Mouse (Mus musculus) midbrain, postnatal 0 days (tissue): Measurements from ENCODE around the gene 1600002K03Rik. TPM values are rescaled to one million over a fixed set of nuclear protein-coding genes. Genes with fewer than 3 reads are reported as not detected.
A peak's percentile ranks its signal among the peaks of the same experiment; 100 is the strongest.

ENCODE experiments used
- ATAC-seq: fragments of 200-750 bp; cut with Nextera tagmentation; 2 replicates; pipeline ENCODE4 v1.8.0; 2017; ENCODE audit warnings: moderate number of reproducible peaks, mild to moderate bottlenecking, moderate TSS enrichment, moderate library complexity; ENCODE audit not compliant: low FRiP score
- DNase-seq: peaks from one replicate; pipeline ENCODE4 v3.0.0-alpha.2; 2015; ENCODE audit warnings: low spot score
- H3K27ac ChIP-seq: fragments of 300-500 bp; sonication (generic); 2 replicates; pipeline ENCODE4 v1.5.1; 2014; ENCODE audit warnings: low read depth, mild to moderate bottlenecking, low read length, mixed read lengths
- H3K27me3 ChIP-seq: fragments of 300-500 bp; sonication (generic); 2 replicates; pipeline ENCODE4 v1.6.1; 2014; ENCODE audit warnings: low read length, control low read depth, mixed read lengths; ENCODE audit not compliant: insufficient read depth
- H3K36me3 ChIP-seq: fragments of 300-500 bp; sonication (generic); 2 replicates; pipeline ENCODE4 v1.6.1; 2014; ENCODE audit warnings: low read length, control low read depth, mixed read lengths; ENCODE audit not compliant: insufficient read depth
- H3K4me1 ChIP-seq: fragments of 300-500 bp; sonication (generic); 2 replicates; pipeline ENCODE4 v1.6.1; 2014; ENCODE audit warnings: mild to moderate bottlenecking, control low read depth, antibody characterized with exemption, low read length, mixed read lengths; ENCODE audit not compliant: insufficient read depth
- H3K4me2 ChIP-seq: fragments of 300-500 bp; sonication (generic); 2 replicates; pipeline ENCODE4 v1.6.1; 2014; ENCODE audit warnings: low read depth, mild to moderate bottlenecking, low read length, mixed read lengths; ENCODE audit not compliant: poor library complexity, severe bottlenecking
- H3K4me3 ChIP-seq: fragments of 300-500 bp; sonication (generic); 2 replicates; pipeline ENCODE4 v1.5.1; 2014; ENCODE audit warnings: low read depth, mild to moderate bottlenecking, low read length, moderate library complexity
- H3K9ac ChIP-seq: fragments of 300-500 bp; sonication (generic); replicated peaks from 2 replicates; pipeline ENCODE4 v1.6.1; 2014; ENCODE audit warnings: mild to moderate bottlenecking, low read length, moderate library complexity, mixed read lengths; ENCODE audit not compliant: poor library complexity, severe bottlenecking
- H3K9me3 ChIP-seq: fragments of 300-500 bp; sonication (generic); 2 replicates; pipeline ENCODE4 v1.6.1; 2016; ENCODE audit warnings: low read length, control low read depth
- CTCF ChIP-seq: IDR thresholded peaks from 2 replicates; pipeline ENCODE4 v1.5.1; 2016; ENCODE audit warnings: antibody characterized with exemption, mild to moderate bottlenecking
- WGBS: fragments of 180-500 bp; shearing (Covaris S2); extraction: QIAGEN DNeasy Blood & Tissue Kit; methylation state at CpG from one replicate; pipeline ENCODE4 v1.1.7; 2014; 5-methylcytosine and 5-hydroxymethylcytosine counted together
- polyA plus RNA-seq: library from polyadenylated mRNA; unstranded; fragments of >200 nt; fragmentation: Nextera tagmentation; extraction: Ambion mirVana; gene quantifications from 2 replicates; pipeline ENCODE4 v1.2.1, GENCODE M21; 2015
- total RNA-seq: library from RNA; depleted of rRNA; stranded (reverse); fragments of >200 nt; gene quantifications from 2 replicates; pipeline ENCODE4 v1.2.3, GENCODE M21; 2014

1600002K03Rik gene
- total and polyA plus RNA-seq, 2 experiments from 2014 or later: 2.8 to 4.1 TPM

- H3K9ac ChIP-seq: no peak overlapping the region
- DNase-seq (peak; percentile 69), ATAC-seq (no peak; the same call in 1 of the 2 replicates)
- no peak overlapping the region for H3K4me3 ChIP-seq
- H3K27me3 ChIP-seq: no peaks in the 10 kb centered on the region
- no peaks in the 10 kb centered on the region for H3K9me3 ChIP-seq
- peaks cover 9% of the 10 kb centered on the region; the same call in 1 of the 2 replicates for H3K4me1 ChIP-seq
- H3K36me3 ChIP-seq: peaks cover 11% of the 10 kb centered on the region
- 20% methylated on average over 4 of the region's 4 CpGs for WGBS
- H3K27ac ChIP-seq: no peak overlapping the region
- TF ChIP-seq CTCF: peak; percentile 77
- no peak overlapping the region for H3K4me2 ChIP-seq
Observed at GRCm38 (mm10) chr10:80175536-80176269, 3.0 kb downstream of the 1600002K03Rik start.

GRCm38 (mm10) chr10:80176270-80176834 is 3.6 kb downstream of the 1600002K03Rik start:
- H3K9me3 ChIP-seq: no peaks in the 10 kb centered on the region
- H3K9ac ChIP-seq: no peak overlapping the region
- peaks cover 15% of the 10 kb centered on the region; the same call in 1 of the 2 replicates for H3K4me1 ChIP-seq
- no peak for TF ChIP-seq CTCF
- no peaks in the 10 kb centered on the region for H3K27me3 ChIP-seq
- ATAC-seq (no peak), DNase-seq (no peak)
- H3K4me3 ChIP-seq: no peak overlapping the region
- H3K4me2 ChIP-seq: no peak overlapping the region
- peaks cover 7% of the 10 kb centered on the region; the same call in 1 of the 2 replicates for H3K36me3 ChIP-seq
- WGBS: 72% methylated on average over 5 of the region's 5 CpGs
- H3K27ac ChIP-seq: no peak overlapping the region

GRCm38 (mm10) chr10:80177441-80178279 is 4.9 kb downstream of the 1600002K03Rik start:
- Histone ChIP-seq H3K36me3 (no peaks in the 10 kb centered on the region), H3K27me3 (no peaks in the 10 kb centered on the region), H3K4me2 (no peak overlapping the region), H3K9me3 (no peaks in the 10 kb centered on the region), H3K4me1 (peaks cover 22% of the 10 kb centered on the region; the same call in 1 of the 2 replicates), H3K9ac (no peak overlapping the region), H3K4me3 (no peak overlapping the region), H3K27ac (no peak overlapping the region)
- DNase-seq (no peak), ATAC-seq (no peak)
- no peak for TF ChIP-seq CTCF
- 41% methylated on average over 7 of the region's 7 CpGs for WGBS

- ATAC-seq (peak; percentile 45), DNase-seq (peak; percentile 70)
- Histone ChIP-seq H3K9me3 (no peaks in the 10 kb centered on the region), H3K4me1 (peaks cover 18% of the 10 kb centered on the region; the same call in 1 of the 2 replicates), H3K4me2 (peak within 1 kb of the TSS; percentile 86), H3K36me3 (no peaks in the 10 kb centered on the region), H3K9ac (peak within 1 kb of the TSS; percentile 81), H3K27me3 (no peaks in the 10 kb centered on the region), H3K4me3 (peak within 1 kb of the TSS; percentile 68), H3K27ac (peak within 1 kb of the TSS; percentile 67)
- peak; percentile 13; the same call in 1 of the 2 replicates for TF ChIP-seq CTCF
- WGBS: 1% methylated on average over 55 of the region's 106 CpGs
Observed at GRCm38 (mm10) chr10:80179068-80180051, 6.6 kb downstream of the 1600002K03Rik start, which contains the start of gene Efna2. Efna2 (plus strand) TSS chr10:80179482.

GRCm38 (mm10) chr10:80180288-80180687 is 7.5 kb downstream of the 1600002K03Rik start:
- 12% methylated on average over 6 of the region's 6 CpGs for WGBS
- Histone ChIP-seq H3K4me2 (peak overlapping the region; percentile 86), H3K27me3 (no peaks in the 10 kb centered on the region), H3K4me1 (peaks cover 18% of the 10 kb centered on the region; the same call in 1 of the 2 replicates), H3K9me3 (no peaks in the 10 kb centered on the region), H3K36me3 (no peaks in the 10 kb centered on the region), H3K4me3 (peak overlapping the region; percentile 68), H3K27ac (no peak overlapping the region), H3K9ac (peak overlapping the region; percentile 81)
- no peak for ATAC-seq
- TF ChIP-seq CTCF: no peak
- no peak for DNase-seq
